1 mouse cellular context compared by ENCODE assay signal in the genomic region with DNA sequence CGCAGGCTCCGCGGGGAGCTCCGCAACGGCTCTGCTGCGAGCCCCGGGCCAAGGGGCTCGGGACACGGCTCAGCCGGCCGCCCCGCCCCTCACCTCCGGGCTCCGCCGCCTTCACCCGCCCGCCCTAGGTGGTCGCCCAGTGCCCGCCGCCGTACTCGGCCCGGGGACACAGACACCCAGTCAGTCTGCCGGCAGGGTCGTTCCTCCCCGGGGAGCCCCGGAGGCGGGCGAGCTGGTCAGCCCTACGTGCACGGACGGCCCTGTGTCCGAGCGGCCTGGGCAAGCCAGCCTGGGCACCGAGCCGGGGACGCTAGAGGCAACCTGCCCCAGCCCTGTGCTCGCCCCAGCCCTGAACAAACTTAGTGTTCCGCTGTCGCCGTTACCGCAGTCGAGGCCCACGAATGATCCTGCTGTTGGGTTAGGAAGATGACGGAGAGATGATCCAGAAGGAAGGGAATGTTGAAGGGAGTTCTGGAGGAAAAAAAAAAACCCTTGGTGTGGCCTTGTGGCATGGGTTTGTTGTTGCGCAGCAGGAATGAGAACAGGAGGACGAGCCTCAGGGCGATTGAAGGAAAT.
TF ChIP-seq lines count a peak whose summit lies in the region.

No protein-coding gene starts in this region.

TF ChIP-seq in CH12.LX, 34 proteins besides CTCF, POLR2A, EP300 and RAD21:
- TF ChIP-seq TBP (conservative IDR thresholded peaks at IDR 0.05; ENCODE audit: low read depth, low read length): no peak
- TF ChIP-seq CHD1 (IDR thresholded peaks at IDR 0.05; ENCODE audit: low read depth, low read length): peak; percentile 23; the same call in 1 of the 2 replicates
- no peak for TF ChIP-seq MXI1 (IDR thresholded peaks at IDR 0.05; ENCODE audit: low read depth, low read length)
- no peak for TF ChIP-seq ZMIZ1 (IDR thresholded peaks at IDR 0.05; ENCODE audit: low read depth, low read length)
- TF ChIP-seq MAZ (IDR thresholded peaks at IDR 0.05; ENCODE audit: low read depth, low read length): peak; percentile 66
- TF ChIP-seq IRF4 (IDR thresholded peaks at IDR 0.05; ENCODE audit: low read depth, low read length): 0 out of 2 replicates have a peak, but pooled peaks have one; percentile 6
- 0 out of 2 replicates have a peak, but pooled peaks have one; percentile 2 for TF ChIP-seq SMC3 (IDR thresholded peaks at IDR 0.05; ENCODE audit: low read depth, low read length)
